Mouse (Mus musculus) liver, embryonic 14.5 days (tissue): ENCODE results near the gene Doxl2. TPM values are rescaled to one million over a fixed set of nuclear protein-coding genes. Genes with fewer than 3 reads are reported as not detected.

Source experiments
- ATAC-seq: fragments of 200-750 bp; cut with Nextera tagmentation; 2 replicates; pipeline ENCODE4 v1.8.0; 2017; ENCODE audit warnings: moderate number of reproducible peaks, mild to moderate bottlenecking, moderate library complexity; ENCODE audit not compliant: insufficient read depth
- DNase-seq, 3 experiments: peaks; one replicate each; pipeline ENCODE4 v3.0.0-alpha.2; 2012 to 2013; ENCODE audit warnings: low read depth in 3 of 3, low spot score in 3 of 3
- H3K27ac ChIP-seq: fragments of 300-500 bp; sonication (generic); 2 replicates; pipeline ENCODE4 v1.5.1; 2014; ENCODE audit warnings: moderate library complexity, mild to moderate bottlenecking, control low read depth, inconsistent platforms
- H3K27me3 ChIP-seq: fragments of 300-500 bp; sonication (generic); 2 replicates; pipeline ENCODE4 v1.6.1; 2014; ENCODE audit warnings: mild to moderate bottlenecking, low read length, moderate library complexity; ENCODE audit not compliant: control insufficient read depth, insufficient read depth
- H3K36me3 ChIP-seq: fragments of 300-500 bp; sonication (generic); replicated peaks from 2 replicates; pipeline ENCODE4 v1.6.1; 2014; ENCODE audit warnings: low read depth; ENCODE audit not compliant: control insufficient read depth, insufficient read depth
- H3K4me1 ChIP-seq, 2 experiments: fragments of 200-500 bp in 1 of 2; fragments of 300-500 bp in 1 of 2; sonication (generic) in 1 of 2; replicated peaks; 2 replicates each; pipeline ENCODE4 v1.6.1; 2012 to 2014; ENCODE audit warnings: antibody characterized with exemption in 1 of 2, inconsistent platforms in 1 of 2, low read length in 1 of 2; ENCODE audit not compliant: control insufficient read depth in 2 of 2, insufficient read depth in 2 of 2
- H3K4me2 ChIP-seq: fragments of 300-500 bp; sonication (generic); 2 replicates; pipeline ENCODE4 v1.6.1; 2014; ENCODE audit warnings: low read depth, mild to moderate bottlenecking, control low read depth, moderate library complexity
- H3K4me3 ChIP-seq, 2 experiments: fragments of 200-500 bp in 1 of 2; fragments of 300-500 bp in 1 of 2; sonication (generic) in 1 of 2; 2 replicates each; pipeline ENCODE4 v1.5.1; 2012 to 2014; ENCODE audit warnings: low read depth in 2 of 2, low read length in 2 of 2, mild to moderate bottlenecking in 2 of 2, control low read depth in 1 of 2, inconsistent platforms in 1 of 2, moderate library complexity in 1 of 2; ENCODE audit not compliant: insufficient read depth in 1 of 2
- H3K9ac ChIP-seq: fragments of 300-500 bp; sonication (generic); replicated peaks from 2 replicates; pipeline ENCODE4 v1.6.1; 2014; ENCODE audit warnings: mild to moderate bottlenecking, control low read depth, moderate library complexity
- H3K9me3 ChIP-seq: fragments of 300-500 bp; sonication (generic); 2 replicates; pipeline ENCODE4 v1.6.1; 2016; ENCODE audit warnings: low read length, mixed read lengths; ENCODE audit not compliant: control insufficient read depth
- CTCF ChIP-seq: IDR thresholded peaks from 2 replicates; pipeline ENCODE4 v1.5.1; 2016; ENCODE audit warnings: antibody characterized with exemption, low read depth, control low read depth
- EP300 ChIP-seq: IDR thresholded peaks from 2 replicates; pipeline ENCODE4 v1.6.1; 2016; ENCODE audit warnings: antibody characterized with exemption, low read depth
- WGBS: fragments of 180-500 bp; shearing (Covaris S2); extraction: QIAGEN DNeasy Blood & Tissue Kit; methylation state at CpG from one replicate; pipeline ENCODE4 v1.1.7; 2014; ENCODE audit not compliant: insufficient replicate concordance; 5-methylcytosine and 5-hydroxymethylcytosine counted together
- polyA plus RNA-seq, 2 experiments: library from polyadenylated mRNA; depleted of rRNA in 1 of 2; stranded (reverse) in 1 of 2; unstranded in 1 of 2; fragments of >200 nt; fragmentation: Nextera tagmentation in 1 of 2; extraction: Ambion mirVana in 1 of 2; gene quantifications; 2 replicates each; pipeline versions ENCODE4 v1.2.1 to v1.2.3; 2012 to 2014

Gene Doxl2
- polyA plus RNA-seq, 2 experiments: not detected

DNA sequence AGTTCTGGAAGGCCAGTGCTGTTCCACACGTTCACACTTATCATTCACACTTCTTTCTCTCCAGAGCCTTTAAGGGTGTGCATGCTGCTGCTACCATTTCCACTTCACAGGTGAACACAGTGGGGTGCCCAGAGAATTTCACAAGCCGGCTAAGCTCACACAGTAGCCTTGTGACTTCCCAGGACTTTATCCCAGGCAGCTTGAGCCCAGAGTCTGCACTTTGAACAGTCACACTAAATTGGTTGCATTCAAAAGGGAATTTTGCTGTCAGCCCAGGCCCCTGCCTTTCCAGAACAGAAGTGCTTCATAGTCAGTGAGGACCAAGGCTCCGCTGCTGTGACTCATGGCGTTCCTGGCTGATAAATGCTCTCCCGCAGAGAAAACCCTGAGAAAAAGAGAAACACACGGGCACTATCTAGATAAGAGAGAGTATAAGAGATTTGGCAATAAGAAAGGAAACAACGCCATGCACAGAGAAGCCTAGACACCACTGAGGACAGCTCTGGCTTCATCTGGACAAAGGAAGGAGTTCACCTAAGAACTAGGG, 11.8 kb downstream of the Doxl2 start, which contains the start of gene Svs1:
Gene Svs1 (plus strand): TSS at position 418 of the 547 bp plus-strand sequence.
- Histone ChIP-seq H3K36me3 (no peaks in the 10 kb centered on the region), H3K27me3 (no peaks in the 10 kb centered on the region), H3K4me1 (no peaks in the 10 kb centered on the region; a peak in 1 of 4 replicates), H3K4me3 (no peak within 1 kb of the TSS), H3K9me3 (no peaks in the 10 kb centered on the region), H3K9ac (no peak within 1 kb of the TSS), H3K27ac (no peak within 1 kb of the TSS), H3K4me2 (no peak within 1 kb of the TSS)
- DNase-seq (no peak), ATAC-seq (no peak)
- TF ChIP-seq EP300 (no peak), CTCF (no peak)
- WGBS: 33% methylated on average over 7 of the region's 7 CpGs

DNA sequence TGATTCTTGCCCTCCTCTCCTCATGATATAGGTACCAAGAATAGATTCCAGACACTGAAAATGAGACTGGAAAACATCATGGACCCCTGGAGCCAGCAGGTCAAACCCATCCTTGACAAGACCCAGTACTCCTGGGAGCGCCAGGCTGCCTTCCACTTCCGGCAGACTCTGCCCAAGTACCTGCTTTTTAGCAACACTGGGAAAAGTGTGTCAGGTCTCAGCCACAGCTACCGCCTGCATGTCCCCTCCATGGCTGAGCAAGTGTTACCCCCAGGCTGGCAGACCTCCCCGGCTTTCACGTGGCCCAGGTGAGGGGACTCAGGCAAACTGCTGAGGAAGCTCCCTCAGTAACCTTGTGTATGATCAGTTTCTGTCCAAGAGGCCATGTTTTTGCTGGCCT, 15.2 kb downstream of the Doxl2 start:
- Histone ChIP-seq H3K4me3 (no peak overlapping the region), H3K27me3 (no peaks in the 10 kb centered on the region), H3K9me3 (no peaks in the 10 kb centered on the region), H3K9ac (no peak overlapping the region), H3K36me3 (no peaks in the 10 kb centered on the region), H3K4me2 (no peak overlapping the region), H3K27ac (no peak overlapping the region), H3K4me1 (no peaks in the 10 kb centered on the region; a peak in 1 of 4 replicates)
- 69% methylated on average over 5 of the region's 5 CpGs for WGBS
- TF ChIP-seq EP300 (no peak), CTCF (no peak)
- ATAC-seq (no peak), DNase-seq (no peak)

DNA sequence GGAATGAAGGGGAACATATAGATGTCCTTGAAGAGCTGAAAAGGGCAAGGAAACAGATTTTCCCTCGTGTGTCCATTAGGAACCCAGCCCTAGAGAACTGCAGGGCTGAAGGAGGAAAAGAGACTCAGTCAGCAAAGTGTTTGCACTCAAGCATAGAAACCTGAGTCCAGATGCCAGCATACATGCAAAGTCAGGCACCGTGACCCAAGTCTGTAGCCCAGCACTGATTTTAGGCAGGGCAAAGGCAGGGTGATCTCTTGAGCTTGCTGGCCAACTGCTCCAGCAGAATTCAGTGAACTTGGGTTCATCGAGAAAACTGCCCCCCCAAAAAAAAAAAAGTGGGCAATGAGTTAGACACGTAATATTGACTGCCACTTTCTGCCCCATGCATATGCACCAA, 17.2 kb downstream of the Doxl2 start:
- H3K9ac ChIP-seq: no peak overlapping the region
- H3K9me3 ChIP-seq: no peaks in the 10 kb centered on the region
- no peak overlapping the region for H3K4me2 ChIP-seq
- 38% methylated on average over 4 of the region's 4 CpGs for WGBS
- no peak overlapping the region for H3K27ac ChIP-seq
- ATAC-seq (no peak), DNase-seq (no peak)
- no peak overlapping the region for H3K4me3 ChIP-seq
- H3K36me3 ChIP-seq: no peaks in the 10 kb centered on the region
- H3K4me1 ChIP-seq: no peaks in the 10 kb centered on the region
- TF ChIP-seq EP300: no peak
- no peak for TF ChIP-seq CTCF
- H3K27me3 ChIP-seq: no peaks in the 10 kb centered on the region

DNA sequence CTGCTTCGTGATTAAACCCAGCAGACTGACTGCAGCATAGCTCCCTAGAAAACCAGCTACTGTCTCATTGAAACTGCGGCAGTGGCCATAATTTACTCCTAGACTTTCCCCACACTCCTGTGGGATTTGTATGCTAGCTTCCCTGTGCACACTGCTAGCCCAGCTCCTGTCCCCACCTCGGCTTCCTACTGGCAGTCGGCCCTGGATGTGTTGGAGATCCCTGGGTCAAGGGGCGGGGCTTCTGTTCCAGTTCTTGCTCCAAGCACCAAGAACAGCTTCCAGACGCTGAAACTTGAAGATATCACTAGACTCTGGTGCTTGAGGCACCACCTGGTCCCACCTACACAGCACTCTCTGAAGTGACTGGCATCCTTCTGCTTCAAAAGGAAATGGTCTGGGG, 23.4 kb downstream of the Doxl2 start:
- no peaks in the 10 kb centered on the region for H3K4me1 ChIP-seq
- no peak overlapping the region for H3K4me2 ChIP-seq
- H3K36me3 ChIP-seq: no peaks in the 10 kb centered on the region
- DNase-seq: no peak
- 56% methylated on average over 6 of the region's 6 CpGs for WGBS
- H3K4me3 ChIP-seq: no peak overlapping the region
- H3K27me3 ChIP-seq: no peaks in the 10 kb centered on the region
- no peak overlapping the region for H3K27ac ChIP-seq
- H3K9me3 ChIP-seq: no peaks in the 10 kb centered on the region
- ATAC-seq: no peak
- no peak for TF ChIP-seq CTCF
- TF ChIP-seq EP300: no peak
- no peak overlapping the region for H3K9ac ChIP-seq

DNA sequence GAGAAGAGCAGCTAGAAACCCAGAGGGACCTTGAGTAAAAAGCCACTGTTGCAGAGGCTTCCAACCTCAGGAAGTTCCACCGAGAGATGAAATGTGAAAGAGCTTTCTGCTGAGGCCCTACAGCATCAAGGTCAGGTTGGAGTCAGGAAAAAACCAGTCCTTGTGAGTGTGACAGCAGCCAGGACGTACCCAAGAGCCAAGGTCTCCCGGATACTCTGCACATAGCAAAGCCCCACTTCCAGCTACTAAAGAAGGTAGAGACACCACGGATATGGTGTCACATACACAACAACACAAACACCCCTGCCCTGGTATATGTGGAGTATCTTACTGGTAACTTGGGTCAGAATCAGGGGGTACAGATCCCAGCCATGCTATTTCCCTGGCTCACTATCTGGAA, 24.0 kb downstream of the Doxl2 start:
- TF ChIP-seq EP300 (no peak), CTCF (no peak)
- Histone ChIP-seq H3K27ac (no peak overlapping the region), H3K27me3 (no peaks in the 10 kb centered on the region), H3K4me3 (no peak overlapping the region), H3K9me3 (no peaks in the 10 kb centered on the region), H3K4me2 (no peak overlapping the region), H3K36me3 (no peaks in the 10 kb centered on the region), H3K9ac (no peak overlapping the region), H3K4me1 (no peaks in the 10 kb centered on the region)
- DNase-seq: no peak
- no peak for ATAC-seq
- 60% methylated on average over 4 of the region's 4 CpGs for WGBS
